Mouse (Mus musculus): ENCODE data around the gene Syce1l. TPM values are rescaled to one million over a fixed set of nuclear protein-coding genes. Genes with fewer than 3 reads are reported as not detected.

Syce1l gene
- polyA plus RNA-seq, 1 experiment from 2014 or later = 0.28 TPM

DNA sequence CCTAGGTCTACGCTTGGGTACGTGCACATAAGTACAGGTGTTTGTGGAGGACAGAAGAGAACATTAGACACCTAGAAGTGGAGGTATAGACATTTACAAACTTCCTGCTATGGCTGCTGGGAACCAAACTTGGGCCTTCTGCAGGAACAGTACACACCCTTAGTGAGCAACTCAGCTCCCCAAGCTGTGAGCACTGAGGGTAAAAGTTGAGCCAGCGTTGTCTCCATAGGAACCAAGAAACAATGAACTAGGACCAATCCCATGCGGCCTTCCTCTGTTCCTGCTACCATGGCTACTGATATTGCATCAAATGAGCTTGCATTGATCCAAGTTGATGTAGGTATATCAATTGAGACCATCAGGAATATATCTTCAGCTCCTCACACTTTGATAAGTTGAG is 22.0 kb downstream of the Syce1l start:
- Histone ChIP-seq H3K27me3 (ENCODE audit: control insufficient read depth, insufficient read depth, low read length) (no peaks in the 10 kb centered on the region), H3K36me3 (ENCODE audit: control insufficient read depth, insufficient read depth, low read length) (no peaks in the 10 kb centered on the region), H3K4me2 (ENCODE audit: low read depth, severe bottlenecking) (no peak overlapping the region), H3K4me1 (ENCODE audit: control insufficient read depth, insufficient read depth, low read length) (peaks cover 2% of the 10 kb centered on the region; the same call in 1 of the 2 replicates), H3K4me3 (ENCODE audit: low read depth, low read length) (no peak overlapping the region), H3K27ac (replicated peaks; ENCODE audit: low read depth, low read length) (no peak overlapping the region), H3K9ac (ENCODE audit: low read length) (no peak overlapping the region), H3K9me3 (ENCODE audit: control insufficient read depth, low read length) (no peaks in the 10 kb centered on the region)
- DNase-seq (ENCODE audit: low spot score) = no peak
- ATAC-seq (ENCODE audit: insufficient number of reproducible peaks, low FRiP score, low TSS enrichment, low read depth) = no peak
- WGBS = 61% methylated on average over 4 of the region's 4 CpGs

DNA sequence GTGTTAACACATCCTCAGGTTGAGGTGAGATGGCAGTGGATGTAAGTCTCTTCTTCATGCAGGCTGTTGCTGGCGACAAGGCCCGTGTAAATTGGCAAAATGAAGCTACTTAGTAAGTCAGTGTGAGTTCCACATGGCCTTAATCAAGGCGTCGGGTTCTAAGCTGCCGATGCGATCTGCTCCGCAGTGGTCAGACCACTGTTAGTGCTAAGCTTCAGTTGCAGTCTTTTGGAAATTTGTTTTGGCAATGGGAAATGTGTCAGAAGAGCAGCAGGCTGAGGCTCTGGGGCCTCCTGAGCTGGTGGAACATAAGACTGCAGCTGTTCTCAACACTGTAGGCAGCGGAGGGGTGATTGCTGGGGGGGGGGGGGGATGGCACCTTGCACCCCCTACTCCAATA is 22.9 kb downstream of the Syce1l start:
- Histone ChIP-seq H3K4me2 (ENCODE audit: low read depth, severe bottlenecking) (no peak overlapping the region), H3K9me3 (ENCODE audit: control insufficient read depth, low read length) (no peaks in the 10 kb centered on the region), H3K4me1 (ENCODE audit: control insufficient read depth, insufficient read depth, low read length) (peaks cover 2% of the 10 kb centered on the region; the same call in 1 of the 2 replicates), H3K36me3 (ENCODE audit: control insufficient read depth, insufficient read depth, low read length) (no peaks in the 10 kb centered on the region), H3K4me3 (ENCODE audit: low read depth, low read length) (no peak overlapping the region), H3K27me3 (ENCODE audit: control insufficient read depth, insufficient read depth, low read length) (no peaks in the 10 kb centered on the region), H3K9ac (ENCODE audit: low read length) (no peak overlapping the region), H3K27ac (replicated peaks; ENCODE audit: low read depth, low read length) (no peak overlapping the region)
- no peak for DNase-seq (ENCODE audit: low spot score)
- ATAC-seq (ENCODE audit: insufficient number of reproducible peaks, low FRiP score, low TSS enrichment, low read depth) = no peak
- 38% methylated on average over 8 of the region's 8 CpGs for WGBS

DNA sequence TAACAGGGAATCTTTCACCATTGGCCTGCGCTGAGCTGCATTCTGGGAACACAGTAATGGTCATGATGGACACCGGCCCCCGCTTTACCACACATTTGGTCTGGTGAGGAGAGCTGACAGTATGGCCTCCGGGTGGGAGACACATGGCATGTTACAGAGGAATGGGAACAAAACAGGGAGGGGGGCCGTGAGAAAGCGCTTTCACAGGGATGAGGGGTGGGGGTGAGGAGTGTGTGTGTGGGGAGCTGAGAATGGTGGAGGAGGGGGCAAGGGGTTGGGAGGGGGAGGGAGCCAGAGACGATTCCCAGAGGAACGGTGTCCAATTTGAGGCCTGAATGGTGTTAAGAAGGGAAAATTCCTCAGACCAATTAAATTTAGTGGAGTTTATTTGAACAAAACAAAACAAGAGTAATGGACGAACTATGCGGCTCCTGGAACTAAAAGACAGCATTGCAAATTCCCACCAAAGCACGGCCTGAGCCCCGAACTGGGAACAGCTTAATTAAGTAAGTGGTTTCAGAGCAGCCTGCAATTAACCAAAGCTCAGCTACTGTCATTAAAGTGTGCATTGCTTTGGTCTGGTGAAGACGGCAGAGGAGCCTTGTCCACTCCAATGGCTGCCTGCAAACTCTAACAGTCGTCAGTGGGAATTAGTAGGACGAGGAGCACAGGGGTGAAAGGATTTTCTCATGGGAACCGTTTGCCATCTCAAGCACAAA is 23.9 kb downstream of the Syce1l start:
- ATAC-seq (ENCODE audit: insufficient number of reproducible peaks, low FRiP score, low TSS enrichment, low read depth) = no peak
- no peak overlapping the region for H3K9ac ChIP-seq (ENCODE audit: low read length)
- no peaks in the 10 kb centered on the region for H3K27me3 ChIP-seq (ENCODE audit: control insufficient read depth, insufficient read depth, low read length)
- H3K4me2 ChIP-seq (ENCODE audit: low read depth, severe bottlenecking) = no peak overlapping the region
- no peak overlapping the region for H3K4me3 ChIP-seq (ENCODE audit: low read depth, low read length)
- peaks cover 2% of the 10 kb centered on the region; the same call in 1 of the 2 replicates for H3K4me1 ChIP-seq (ENCODE audit: control insufficient read depth, insufficient read depth, low read length)
- H3K9me3 ChIP-seq (ENCODE audit: control insufficient read depth, low read length) = no peaks in the 10 kb centered on the region
- H3K36me3 ChIP-seq (ENCODE audit: control insufficient read depth, insufficient read depth, low read length) = no peaks in the 10 kb centered on the region
- WGBS = 39% methylated on average over 16 of the region's 16 CpGs
- no peak overlapping the region for H3K27ac ChIP-seq (replicated peaks; ENCODE audit: low read depth, low read length)
- no peak for DNase-seq (ENCODE audit: low spot score)

DNA sequence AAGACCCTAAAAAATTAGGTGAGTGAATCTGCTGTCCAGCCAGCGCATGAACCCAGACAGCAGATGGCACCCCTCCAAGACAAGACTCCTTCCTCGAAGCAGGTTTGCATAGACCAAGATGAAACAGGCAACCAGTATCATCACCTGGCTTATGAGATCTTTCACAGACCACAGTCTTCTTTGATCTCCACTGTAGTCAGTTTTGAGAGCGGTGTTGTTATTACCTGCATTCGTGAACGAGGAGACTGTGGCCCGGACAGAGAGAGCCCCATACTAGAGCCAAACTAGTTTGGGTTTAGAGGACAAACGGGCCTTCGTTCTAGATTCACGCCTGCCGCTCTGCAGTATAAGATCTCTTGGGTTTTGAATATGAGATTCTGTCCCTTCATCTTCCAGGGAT is 26.9 kb downstream of the Syce1l start:
- H3K36me3 ChIP-seq (ENCODE audit: control insufficient read depth, insufficient read depth, low read length) = no peaks in the 10 kb centered on the region
- H3K9ac ChIP-seq (ENCODE audit: low read length) = no peak overlapping the region
- H3K27ac ChIP-seq (replicated peaks; ENCODE audit: low read depth, low read length) = no peak overlapping the region
- no peaks in the 10 kb centered on the region for H3K9me3 ChIP-seq (ENCODE audit: control insufficient read depth, low read length)
- WGBS = 66% methylated on average over 10 of the region's 10 CpGs
- DNase-seq (ENCODE audit: low spot score) (no peak), ATAC-seq (ENCODE audit: insufficient number of reproducible peaks, low FRiP score, low TSS enrichment, low read depth) (no peak)
- H3K4me1 ChIP-seq (ENCODE audit: control insufficient read depth, insufficient read depth, low read length) = peaks cover 2% of the 10 kb centered on the region; the same call in 1 of the 2 replicates
- H3K27me3 ChIP-seq (ENCODE audit: control insufficient read depth, insufficient read depth, low read length) = no peaks in the 10 kb centered on the region
- no peak overlapping the region for H3K4me3 ChIP-seq (ENCODE audit: low read depth, low read length)
- no peak overlapping the region for H3K4me2 ChIP-seq (ENCODE audit: low read depth, severe bottlenecking)

DNA sequence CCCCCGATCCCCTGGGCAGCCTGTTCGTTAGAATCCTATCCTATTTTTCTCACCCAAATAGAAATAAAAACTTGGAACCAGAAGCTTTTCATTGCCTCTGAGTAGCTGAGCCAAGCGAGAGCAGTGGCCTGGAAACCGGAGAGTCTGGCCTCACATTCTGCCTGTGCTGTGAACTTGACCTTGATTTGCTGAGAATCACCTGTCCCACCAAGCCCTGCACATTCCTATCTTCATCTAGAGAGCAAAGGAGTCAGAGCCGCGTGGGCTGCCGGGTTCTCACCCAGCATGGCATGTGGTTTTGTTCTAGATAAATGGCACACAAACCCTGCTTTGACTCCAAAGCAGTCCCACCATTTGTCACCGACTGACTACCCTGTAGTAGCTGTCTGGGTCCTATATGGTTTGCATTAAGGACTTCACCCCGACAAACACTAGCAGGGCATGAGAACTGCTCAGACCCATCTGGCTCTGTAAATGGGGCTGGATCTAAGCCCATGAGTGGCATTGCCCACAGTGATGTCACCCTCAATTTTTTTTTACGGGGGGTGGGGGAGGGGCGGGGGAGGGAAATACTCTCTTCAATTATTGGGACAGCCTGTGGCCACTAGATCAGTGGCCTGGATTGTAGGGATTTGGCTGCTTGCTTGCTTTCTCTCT is 29.7 kb downstream of the Syce1l start:
- Histone ChIP-seq H3K27me3 (ENCODE audit: control insufficient read depth, insufficient read depth, low read length) (no peaks in the 10 kb centered on the region), H3K4me2 (ENCODE audit: low read depth, severe bottlenecking) (no peak overlapping the region), H3K9me3 (ENCODE audit: control insufficient read depth, low read length) (no peaks in the 10 kb centered on the region), H3K4me3 (ENCODE audit: low read depth, low read length) (no peak overlapping the region), H3K9ac (ENCODE audit: low read length) (no peak overlapping the region), H3K36me3 (ENCODE audit: control insufficient read depth, insufficient read depth, low read length) (no peaks in the 10 kb centered on the region), H3K27ac (replicated peaks; ENCODE audit: low read depth, low read length) (no peak overlapping the region), H3K4me1 (ENCODE audit: control insufficient read depth, insufficient read depth, low read length) (no peaks in the 10 kb centered on the region)
- DNase-seq (ENCODE audit: low spot score) (no peak), ATAC-seq (ENCODE audit: insufficient number of reproducible peaks, low FRiP score, low TSS enrichment, low read depth) (no peak)
- 49% methylated on average over 11 of the region's 11 CpGs for WGBS

DNA sequence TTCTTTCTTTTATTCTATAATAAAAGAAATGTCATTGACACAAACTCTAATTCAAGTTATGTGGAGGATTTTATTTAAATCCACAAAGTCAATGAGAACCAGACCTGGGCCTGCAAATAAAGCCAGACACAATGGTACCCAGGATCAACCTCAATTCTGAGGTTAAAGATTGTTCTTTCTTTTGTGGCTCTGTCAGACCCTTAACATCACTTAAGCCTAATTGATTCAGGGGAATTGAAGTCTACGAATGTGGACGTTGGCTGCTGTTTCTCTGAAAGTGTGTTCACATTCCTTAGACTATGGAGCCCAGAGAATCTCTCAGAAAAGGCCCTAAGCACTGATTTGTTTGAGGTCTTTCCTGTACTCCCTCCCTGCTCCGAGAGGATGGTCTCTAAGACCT is 30.3 kb downstream of the Syce1l start:
- ATAC-seq (ENCODE audit: insufficient number of reproducible peaks, low FRiP score, low TSS enrichment, low read depth) (no peak), DNase-seq (ENCODE audit: low spot score) (no peak)
- WGBS = 57% methylated on average over 3 of the region's 3 CpGs
- Histone ChIP-seq H3K4me1 (ENCODE audit: control insufficient read depth, insufficient read depth, low read length) (no peaks in the 10 kb centered on the region), H3K4me2 (ENCODE audit: low read depth, severe bottlenecking) (no peak overlapping the region), H3K27me3 (ENCODE audit: control insufficient read depth, insufficient read depth, low read length) (no peaks in the 10 kb centered on the region), H3K9ac (ENCODE audit: low read length) (no peak overlapping the region), H3K27ac (replicated peaks; ENCODE audit: low read depth, low read length) (no peak overlapping the region), H3K9me3 (ENCODE audit: control insufficient read depth, low read length) (no peaks in the 10 kb centered on the region), H3K4me3 (ENCODE audit: low read depth, low read length) (no peak overlapping the region), H3K36me3 (ENCODE audit: control insufficient read depth, insufficient read depth, low read length) (no peaks in the 10 kb centered on the region)

DNA sequence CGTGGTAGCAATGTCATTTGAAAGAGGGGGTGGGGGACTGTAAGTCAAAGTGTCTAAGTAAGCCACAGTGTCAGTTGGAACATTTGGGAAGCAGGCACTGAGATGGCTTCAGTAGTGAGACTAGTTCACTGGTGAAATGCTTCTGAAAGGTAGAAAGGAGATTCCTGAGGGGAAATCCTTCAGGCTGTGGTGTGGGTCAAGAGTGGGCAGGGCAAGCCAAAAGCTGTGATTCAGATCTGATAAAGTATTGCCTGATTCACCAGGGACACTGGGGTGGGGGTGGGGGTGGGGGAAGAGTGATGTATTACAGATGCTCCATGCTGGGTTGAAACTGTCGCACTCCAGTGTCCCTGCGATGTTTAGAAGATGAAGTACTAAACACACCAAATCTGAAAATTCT is 31.6 kb downstream of the Syce1l start:
- ATAC-seq (ENCODE audit: insufficient number of reproducible peaks, low FRiP score, low TSS enrichment, low read depth) (no peak), DNase-seq (ENCODE audit: low spot score) (no peak)
- H3K36me3 ChIP-seq (ENCODE audit: control insufficient read depth, insufficient read depth, low read length) = no peaks in the 10 kb centered on the region
- no peak overlapping the region for H3K4me3 ChIP-seq (ENCODE audit: low read depth, low read length)
- H3K4me2 ChIP-seq (ENCODE audit: low read depth, severe bottlenecking) = no peak overlapping the region
- H3K9ac ChIP-seq (ENCODE audit: low read length) = no peak overlapping the region
- no peaks in the 10 kb centered on the region for H3K27me3 ChIP-seq (ENCODE audit: control insufficient read depth, insufficient read depth, low read length)
- no peak overlapping the region for H3K27ac ChIP-seq (replicated peaks; ENCODE audit: low read depth, low read length)
- 83% methylated on average over 3 of the region's 3 CpGs for WGBS
- H3K9me3 ChIP-seq (ENCODE audit: control insufficient read depth, low read length) = no peaks in the 10 kb centered on the region
- no peaks in the 10 kb centered on the region for H3K4me1 ChIP-seq (ENCODE audit: control insufficient read depth, insufficient read depth, low read length)

DNA sequence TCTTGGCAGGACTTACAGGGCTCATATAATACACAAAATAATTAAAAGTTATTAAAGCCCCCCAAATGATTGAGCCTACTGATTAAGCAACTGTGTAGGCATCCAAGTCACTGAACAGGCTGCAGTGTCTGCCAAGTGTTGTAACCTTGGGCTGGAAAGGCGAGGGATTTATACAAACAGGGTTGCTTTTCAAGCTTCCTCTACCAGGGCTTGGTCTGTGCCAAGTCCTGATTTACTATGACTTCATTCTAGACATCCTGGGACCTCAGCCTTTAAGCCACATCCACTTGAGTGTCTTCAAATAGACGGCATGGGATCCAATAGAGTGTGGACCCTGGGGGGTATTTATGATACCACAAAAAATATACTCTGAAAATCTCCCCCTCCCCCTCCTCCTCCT is 32.3 kb downstream of the Syce1l start:
- H3K4me2 ChIP-seq (ENCODE audit: low read depth, severe bottlenecking) = no peak overlapping the region
- ATAC-seq (ENCODE audit: insufficient number of reproducible peaks, low FRiP score, low TSS enrichment, low read depth) (no peak), DNase-seq (ENCODE audit: low spot score) (no peak)
- no peaks in the 10 kb centered on the region for H3K4me1 ChIP-seq (ENCODE audit: control insufficient read depth, insufficient read depth, low read length)
- H3K4me3 ChIP-seq (ENCODE audit: low read depth, low read length) = no peak overlapping the region
- H3K27ac ChIP-seq (replicated peaks; ENCODE audit: low read depth, low read length) = no peak overlapping the region
- no peak overlapping the region for H3K9ac ChIP-seq (ENCODE audit: low read length)
- no peaks in the 10 kb centered on the region for H3K36me3 ChIP-seq (ENCODE audit: control insufficient read depth, insufficient read depth, low read length)
- WGBS = 92% methylated on average over 2 of the region's 2 CpGs
- no peaks in the 10 kb centered on the region for H3K9me3 ChIP-seq (ENCODE audit: control insufficient read depth, low read length)
- no peaks in the 10 kb centered on the region for H3K27me3 ChIP-seq (ENCODE audit: control insufficient read depth, insufficient read depth, low read length)
